Mouse (Mus musculus) limb, embryonic 14.5 days (tissue): Measurements from ENCODE around the gene Kcnk3. TPM values are rescaled to one million over a fixed set of nuclear protein-coding genes. Genes with fewer than 3 reads are reported as not detected.

Source experiments
- ATAC-seq: fragments of 200-750 bp; cut with Nextera tagmentation; 2 replicates; pipeline ENCODE4 v1.8.0; 2017; ENCODE audit warnings: low read depth, moderate number of reproducible peaks, moderate TSS enrichment; ENCODE audit not compliant: low FRiP score
- DNase-seq: peaks from one replicate; pipeline ENCODE4 v3.0.0-alpha.2; 2015; ENCODE audit warnings: low spot score
- H3K27ac ChIP-seq: fragments of 300-500 bp; sonication (generic); replicated peaks from 2 replicates; pipeline ENCODE4 v1.5.1; 2014; ENCODE audit warnings: low read depth, mild to moderate bottlenecking, low read length, moderate library complexity, mixed read lengths
- H3K27me3 ChIP-seq: fragments of 300-500 bp; sonication (generic); 2 replicates; pipeline ENCODE4 v1.6.1; 2014; ENCODE audit warnings: low read length, mixed read lengths; ENCODE audit not compliant: control insufficient read depth, insufficient read depth
- H3K36me3 ChIP-seq: fragments of 300-500 bp; sonication (generic); 2 replicates; pipeline ENCODE4 v1.6.1; 2014; ENCODE audit warnings: mild to moderate bottlenecking, low read length, moderate library complexity, mixed read lengths; ENCODE audit not compliant: control insufficient read depth, insufficient read depth
- H3K4me1 ChIP-seq: fragments of 300-500 bp; sonication (generic); 2 replicates; pipeline ENCODE4 v1.6.1; 2014; ENCODE audit warnings: antibody characterized with exemption, low read length, mixed read lengths; ENCODE audit not compliant: control insufficient read depth, insufficient read depth
- H3K4me2 ChIP-seq: fragments of 300-500 bp; sonication (generic); replicated peaks from 2 replicates; pipeline ENCODE4 v1.6.1; 2014; ENCODE audit warnings: low read depth, mild to moderate bottlenecking, low read length, moderate library complexity; ENCODE audit not compliant: severe bottlenecking
- H3K4me3 ChIP-seq: fragments of 300-500 bp; sonication (generic); replicated peaks from 2 replicates; pipeline ENCODE4 v1.5.1; 2014; ENCODE audit warnings: low read length
- H3K9ac ChIP-seq: fragments of 300-500 bp; sonication (generic); 2 replicates; pipeline ENCODE4 v1.6.1; 2014; ENCODE audit warnings: mild to moderate bottlenecking, low read depth, low read length, moderate library complexity; ENCODE audit not compliant: severe bottlenecking
- H3K9me3 ChIP-seq: fragments of 300-500 bp; sonication (generic); 2 replicates; pipeline ENCODE4 v1.6.1; 2016; ENCODE audit warnings: low read length; ENCODE audit not compliant: control insufficient read depth
- POLR2A ChIP-seq: fragments of 200-500 bp; IDR thresholded peaks from 2 replicates; pipeline ENCODE4 v1.8.0; 2012; ENCODE audit warnings: inconsistent platforms, mild to moderate bottlenecking, moderate library complexity, borderline replicate concordance; ENCODE audit not compliant: insufficient read depth, insufficient read length; ENCODE audit errors: extremely low read depth
- WGBS: fragments of 180-500 bp; shearing (Covaris S2); extraction: QIAGEN DNeasy Blood & Tissue Kit; methylation state at CpG from one replicate; pipeline ENCODE4 v1.1.7; 2014; 5-methylcytosine and 5-hydroxymethylcytosine counted together
- polyA plus RNA-seq, 2 experiments: library from polyadenylated mRNA; depleted of rRNA in 1 of 2; stranded (reverse) in 1 of 2; unstranded in 1 of 2; fragments of >200 nt; fragmentation: Nextera tagmentation in 1 of 2; extraction: Ambion mirVana in 1 of 2; gene quantifications; 2 replicates each; pipeline versions ENCODE4 v1.2.1 to v1.2.3; 2012 to 2014

The Kcnk3 gene
- polyA plus RNA-seq, 2 experiments = 0.53 to 0.88 TPM

DNA sequence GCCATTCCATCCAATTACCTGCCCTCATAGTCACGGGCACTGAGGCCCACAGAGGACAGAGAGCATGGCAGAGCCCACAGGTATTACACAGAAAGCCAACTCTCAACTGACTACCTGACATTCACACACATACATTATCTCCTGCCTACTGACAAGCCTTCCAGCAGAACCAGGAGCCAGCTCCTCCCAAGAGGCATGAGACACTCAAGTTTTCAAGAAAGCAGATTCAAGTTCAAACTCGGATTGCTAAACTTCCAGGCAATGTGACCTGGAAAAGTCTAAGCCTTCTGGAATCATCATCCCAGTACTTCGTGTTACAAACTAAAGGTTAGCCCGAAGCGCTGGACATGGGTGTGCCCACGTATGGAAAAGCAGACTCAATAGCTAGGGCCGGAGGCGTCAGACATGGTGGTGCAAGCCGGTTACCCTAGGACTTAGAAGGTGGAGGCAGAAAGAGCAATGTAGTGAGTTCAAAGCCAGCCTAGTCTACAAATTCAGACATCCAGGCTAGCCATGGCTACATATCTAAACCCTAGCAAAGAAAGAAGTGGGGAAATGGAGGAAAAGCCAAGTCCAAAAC, 33.3 kb downstream of the Kcnk3 start:
- Histone ChIP-seq H3K36me3 (no peaks in the 10 kb centered on the region), H3K9ac (no peak overlapping the region), H3K4me3 (no peak overlapping the region; the same call in 1 of the 2 replicates), H3K27ac (no peak overlapping the region), H3K27me3 (peaks cover 14% of the 10 kb centered on the region; the same call in 1 of the 2 replicates), H3K9me3 (no peaks in the 10 kb centered on the region), H3K4me2 (no peak overlapping the region), H3K4me1 (peaks cover 11% of the 10 kb centered on the region)
- no peak for DNase-seq
- 88% methylated on average over 9 of the region's 9 CpGs for WGBS
- ATAC-seq = no peak
- no peak for TF ChIP-seq POLR2A

DNA sequence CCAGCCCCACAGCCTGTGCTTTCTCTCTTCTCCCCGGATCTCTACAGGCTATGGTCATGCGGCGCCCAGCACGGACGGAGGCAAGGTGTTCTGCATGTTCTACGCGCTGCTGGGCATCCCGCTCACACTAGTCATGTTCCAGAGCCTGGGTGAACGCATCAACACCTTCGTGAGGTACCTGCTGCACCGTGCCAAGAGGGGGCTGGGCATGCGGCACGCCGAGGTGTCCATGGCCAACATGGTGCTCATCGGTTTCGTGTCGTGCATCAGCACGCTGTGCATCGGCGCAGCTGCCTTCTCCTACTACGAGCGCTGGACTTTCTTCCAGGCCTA, 33.8 kb downstream of the Kcnk3 start:
- H3K4me2 ChIP-seq = peak overlapping the region; percentile 97
- peaks cover 11% of the 10 kb centered on the region for H3K4me1 ChIP-seq
- H3K9me3 ChIP-seq = no peaks in the 10 kb centered on the region
- H3K9ac ChIP-seq = peak overlapping the region; percentile 49
- 55% methylated on average over 22 of the region's 22 CpGs for WGBS
- ATAC-seq = no peak
- no peak for TF ChIP-seq POLR2A
- H3K27ac ChIP-seq = no peak overlapping the region
- no peak for DNase-seq
- peaks cover 14% of the 10 kb centered on the region; the same call in 1 of the 2 replicates for H3K27me3 ChIP-seq
- no peaks in the 10 kb centered on the region for H3K36me3 ChIP-seq
- peak overlapping the region; percentile 43 for H3K4me3 ChIP-seq

DNA sequence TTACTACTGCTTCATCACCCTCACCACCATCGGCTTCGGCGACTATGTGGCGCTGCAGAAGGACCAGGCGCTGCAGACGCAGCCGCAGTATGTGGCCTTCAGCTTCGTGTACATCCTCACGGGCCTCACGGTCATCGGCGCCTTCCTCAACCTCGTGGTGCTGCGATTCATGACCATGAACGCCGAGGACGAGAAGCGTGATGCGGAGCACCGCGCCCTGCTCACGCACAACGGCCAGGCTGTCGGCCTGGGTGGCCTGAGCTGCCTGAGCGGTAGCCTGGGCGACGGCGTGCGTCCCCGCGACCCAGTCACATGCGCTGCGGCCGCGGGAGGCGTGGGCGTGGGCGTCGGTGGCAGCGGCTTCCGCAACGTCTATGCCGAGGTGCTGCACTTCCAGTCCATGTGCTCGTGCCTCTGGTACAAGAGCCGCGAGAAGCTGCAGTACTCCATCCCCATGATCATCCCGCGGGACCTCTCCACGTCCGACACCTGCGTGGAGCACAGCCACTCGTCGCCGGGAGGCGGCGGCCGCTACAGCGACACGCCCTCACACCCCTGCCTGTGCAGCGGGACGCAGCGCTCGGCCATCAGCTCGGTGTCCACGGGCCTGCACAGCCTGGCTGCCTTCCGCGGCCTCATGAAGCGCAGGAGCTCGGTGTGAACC, 34.3 kb downstream of the Kcnk3 start:
- Histone ChIP-seq H3K27me3 (peaks cover 14% of the 10 kb centered on the region; the same call in 1 of the 2 replicates), H3K36me3 (no peaks in the 10 kb centered on the region), H3K4me3 (peak overlapping the region; percentile 43), H3K4me2 (peak overlapping the region; percentile 97), H3K9me3 (no peaks in the 10 kb centered on the region), H3K9ac (peak overlapping the region; percentile 49), H3K4me1 (peaks cover 11% of the 10 kb centered on the region), H3K27ac (no peak overlapping the region)
- peak; percentile 66; the same call in 1 of the 2 replicates for ATAC-seq
- TF ChIP-seq POLR2A = no peak
- 4% methylated on average over 61 of the region's 69 CpGs for WGBS
- DNase-seq = peak; percentile 20

DNA sequence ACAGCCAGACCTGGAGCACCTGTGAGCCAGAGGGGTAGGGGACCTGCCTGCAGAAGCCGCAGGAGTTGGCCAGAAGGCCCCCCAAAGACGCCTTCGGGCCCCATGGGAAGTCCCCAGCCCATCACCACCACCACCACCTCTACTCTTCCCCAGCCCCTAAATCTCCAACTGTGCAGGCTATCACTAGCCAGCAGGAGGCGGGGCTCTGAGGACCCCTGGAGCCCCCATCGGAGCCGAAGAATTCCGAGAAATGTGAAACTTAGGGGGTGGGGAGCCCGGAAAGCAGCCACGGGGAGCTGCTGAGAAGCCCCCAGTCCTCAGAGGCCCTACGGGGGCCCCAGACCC, 34.8 kb downstream of the Kcnk3 start:
- DNase-seq (peak; percentile 40), ATAC-seq (peak; percentile 76; the same call in 1 of the 2 replicates)
- Histone ChIP-seq H3K9me3 (no peaks in the 10 kb centered on the region), H3K9ac (peak overlapping the region; percentile 49), H3K4me1 (peaks cover 11% of the 10 kb centered on the region), H3K4me3 (peak overlapping the region; percentile 43), H3K27me3 (peaks cover 14% of the 10 kb centered on the region; the same call in 1 of the 2 replicates), H3K4me2 (peak overlapping the region; percentile 97), H3K36me3 (no peaks in the 10 kb centered on the region), H3K27ac (no peak overlapping the region)
- TF ChIP-seq POLR2A = no peak
- WGBS = under 1% methylated on average over 10 of the region's 10 CpGs

DNA sequence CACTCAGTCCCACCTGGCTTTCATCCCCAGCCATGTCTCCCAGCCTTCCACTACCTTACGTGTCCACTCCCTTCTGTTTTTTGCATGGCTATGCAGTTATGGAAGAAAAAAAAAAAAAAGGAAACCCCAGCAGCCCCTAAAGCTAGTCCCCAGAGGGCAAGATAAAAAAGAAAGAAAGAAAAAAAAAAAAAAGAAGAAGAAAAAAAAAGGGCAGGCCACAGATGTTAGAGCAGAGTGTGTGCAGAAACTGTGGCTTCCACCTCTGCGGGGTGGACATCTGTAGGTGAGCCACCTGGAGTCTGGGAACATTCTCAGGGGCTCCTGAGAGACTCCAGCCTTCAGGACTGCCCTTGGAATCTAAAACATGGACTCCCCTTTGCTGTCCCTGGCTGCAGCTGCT, 35.4 kb downstream of the Kcnk3 start:
- ATAC-seq (no peak), DNase-seq (no peak)
- H3K27me3 ChIP-seq = peaks cover 14% of the 10 kb centered on the region; the same call in 1 of the 2 replicates
- no peaks in the 10 kb centered on the region for H3K36me3 ChIP-seq
- 0 out of 2 replicates have a peak overlapping the region, but pooled peaks have one; percentile 49 for H3K9ac ChIP-seq
- H3K4me2 ChIP-seq = peak overlapping the region; percentile 97
- no peak for TF ChIP-seq POLR2A
- no peaks in the 10 kb centered on the region for H3K9me3 ChIP-seq
- WGBS = 34% methylated on average over 2 of the region's 2 CpGs
- no peak overlapping the region for H3K4me3 ChIP-seq
- H3K27ac ChIP-seq = no peak overlapping the region
- peaks cover 11% of the 10 kb centered on the region for H3K4me1 ChIP-seq
